ENCODE assay signal across 21 mouse cellular contexts in genomic region chr5:30551022-30551638, GRCm38 (mm10). TPM values are rescaled to one million over a fixed set of nuclear protein-coding genes. Genes with fewer than 3 reads are reported as not detected.
DNase-seq lines count a peak whose midpoint lies in the region; ATAC-seq lines count a peak whose summit lies in the region.
"Had no signal": no experiment of that assay in that cellular context is flagged by ENCODE, and none has a peak within 500 bp of the region (broad histone marks: within the 10 kb centered on the region; RNA-seq: fewer than 3 reads in every experiment).

No protein-coding gene starts in this region.

- H3K4me3 ChIP-seq in embryonic facial prominence, embryonic 10.5 days: no peak overlapping the region
- H3K4me3 ChIP-seq in hindbrain, embryonic 14.5 days (replicated peaks; ENCODE audit: low read length): no peak overlapping the region
- H3K4me3 ChIP-seq: forebrain, embryonic 13.5 days; gastrocnemius, adult 2 months; heart, embryonic 13.5 days had no signal

- H3K36me3 ChIP-seq in embryonic facial prominence, embryonic 10.5 days (replicated peaks): no peaks in the 10 kb centered on the region
- no peaks in the 10 kb centered on the region for H3K36me3 ChIP-seq in hindbrain, embryonic 14.5 days (replicated peaks; ENCODE audit: control insufficient read depth, insufficient read depth)
- H3K36me3 ChIP-seq: heart, embryonic 13.5 days had no signal

- peaks cover 7% of the 10 kb centered on the region for H3K4me1 ChIP-seq in embryonic facial prominence, embryonic 10.5 days
- H3K4me1 ChIP-seq in hindbrain, embryonic 14.5 days (replicated peaks; ENCODE audit: control insufficient read depth, insufficient read depth, low read length): no peaks in the 10 kb centered on the region

- H3K9me3 ChIP-seq in embryonic facial prominence, embryonic 10.5 days: no peaks in the 10 kb centered on the region
- no peaks in the 10 kb centered on the region for H3K9me3 ChIP-seq in hindbrain, embryonic 14.5 days (ENCODE audit: control insufficient read depth, low read length)
- H3K9me3 ChIP-seq: forebrain, embryonic 13.5 days; heart, embryonic 13.5 days had no signal

- H3K27ac ChIP-seq in embryonic facial prominence, embryonic 10.5 days (replicated peaks): no peak overlapping the region
- no peak overlapping the region for H3K27ac ChIP-seq in hindbrain, embryonic 14.5 days
- H3K27ac ChIP-seq: forebrain, embryonic 13.5 days; gastrocnemius, adult 2 months; heart, embryonic 13.5 days had no signal

- H3K27me3 ChIP-seq in embryonic facial prominence, embryonic 10.5 days (replicated peaks; ENCODE audit: low read depth, poor library complexity, severe bottlenecking): no peaks in the 10 kb centered on the region
- no peaks in the 10 kb centered on the region for H3K27me3 ChIP-seq in hindbrain, embryonic 14.5 days (ENCODE audit: control insufficient read depth, insufficient read depth, low read length)
- H3K27me3 ChIP-seq: forebrain, embryonic 13.5 days; heart, embryonic 13.5 days had no signal

- 88% methylated on average over 8 of the region's 8 CpGs for WGBS in embryonic facial prominence, embryonic 10.5 days
- 79% methylated on average over 8 of the region's 8 CpGs for WGBS in hindbrain, embryonic 14.5 days

- DNase-seq in adrenal gland, adult (ENCODE audit: inconsistent age in 2 of 2, low spot score in 1 of 2): peak; percentile 96 to 98
- DNase-seq in adrenal gland, adult 18-20 months (ENCODE audit: low spot score in 2 of 2): peak; percentile 55 to 79
- DNase-seq in adrenal gland, postnatal 14 days: peak; percentile 93
- peak; percentile 22 for DNase-seq in lung, postnatal 14 days
- no peak for DNase-seq in embryonic facial prominence, embryonic 10.5 days (ENCODE audit: low spot score)
- DNase-seq in hindbrain, embryonic 14.5 days (ENCODE audit: low spot score): no peak
- no peak for DNase-seq in kidney, adult 8-10 months
- DNase-seq: gastrocnemius, adult 2 months; gastrocnemius, postnatal 25 days had no signal

- H3K4me2 ChIP-seq in hindbrain, embryonic 14.5 days (replicated peaks): no peak overlapping the region
- H3K4me2 ChIP-seq: forebrain, embryonic 13.5 days; heart, embryonic 13.5 days had no signal

- no peak overlapping the region for H3K9ac ChIP-seq in hindbrain, embryonic 14.5 days
- H3K9ac ChIP-seq: forebrain, embryonic 13.5 days; forebrain, postnatal 0 days; heart, embryonic 13.5 days had no signal

- no peak for ATAC-seq in hindbrain, embryonic 14.5 days (ENCODE audit: low FRiP score)

RNA-seq across cellular contexts. Expression of gene Cib4, which starts 5.5 kb away (rescaled TPM):
- 1 to 10 TPM in 1 of 2 experiments, under 1 TPM in 1; 0.43 to 1.2 TPM for total RNA-seq in adrenal gland, adult 18-20 months (2021)
- 1.0 and 1.4 TPM in 2 replicates for total RNA-seq in adrenal gland, postnatal 14 days (2021)
- not detected in 2 replicates for polyA plus RNA-seq in embryonic facial prominence, embryonic 10.5 days (2016; fragmentation: Nextera tagmentation; extraction: Ambion mirVana)
- not detected in 2 replicates for polyA plus RNA-seq in hindbrain, embryonic 14.5 days (2014; fragmentation: Nextera tagmentation; extraction: Ambion mirVana)
- total RNA-seq: ES-E14; forebrain, postnatal 0 days; gastrocnemius, adult 2 months; gastrocnemius, postnatal 25 days; granulocyte monocyte progenitor cell, adult 5-6 weeks; heart, adult 8-10 months; heart, postnatal 36 days had no signal
- polyA plus RNA-seq: embryonic facial prominence, embryonic 14.5 days; forebrain, embryonic 13.5 days; forebrain, postnatal 0 days; heart, embryonic 13.5 days; heart, postnatal 0 days; hindbrain, embryonic 11.5 days; hindbrain, embryonic 16.5 days; intestine, embryonic 14.5 days had no signal

RNA-seq across cellular contexts. Expression of gene Kcnk3, which starts 36.8 kb away (rescaled TPM):
- total RNA-seq in adrenal gland, adult 18-20 months (2021): 1,000 to 10,000 TPM in 1 of 2 experiments, 100 to 1,000 TPM in 1; 960 to 1,436 TPM
- 678 and 701 TPM in 2 replicates for total RNA-seq in adrenal gland, postnatal 14 days (2021)
- 0.26 and 0.35 TPM in 2 replicates for polyA plus RNA-seq in embryonic facial prominence, embryonic 10.5 days (2016; fragmentation: Nextera tagmentation; extraction: Ambion mirVana)
- polyA plus RNA-seq in hindbrain, embryonic 14.5 days (2014; fragmentation: Nextera tagmentation; extraction: Ambion mirVana): 11.7 and 13.6 TPM in 2 replicates
- total RNA-seq: granulocyte monocyte progenitor cell, adult 5-6 weeks had no signal

Comparison
In these comparisons a context has a peak if more than half of its experiments do, and no peak if none do; other contexts are left out.
1. DNase-seq: peak in adrenal gland, adult (2 of 2), adrenal gland, adult 18-20 months (2 of 2), adrenal gland, postnatal 14 days (single experiment) and lung, postnatal 14 days (single experiment); none in embryonic facial prominence, embryonic 10.5 days (single experiment), hindbrain, embryonic 14.5 days (single experiment) and kidney, adult 8-10 months (0 of 2).